Mouse (Mus musculus): Measurements from ENCODE around the gene Htra2. TPM values are rescaled to one million over a fixed set of nuclear protein-coding genes. Genes with fewer than 3 reads are reported as not detected.

The Htra2 gene
- polyA plus RNA-seq, 1 experiment: 49.3 TPM

DNA sequence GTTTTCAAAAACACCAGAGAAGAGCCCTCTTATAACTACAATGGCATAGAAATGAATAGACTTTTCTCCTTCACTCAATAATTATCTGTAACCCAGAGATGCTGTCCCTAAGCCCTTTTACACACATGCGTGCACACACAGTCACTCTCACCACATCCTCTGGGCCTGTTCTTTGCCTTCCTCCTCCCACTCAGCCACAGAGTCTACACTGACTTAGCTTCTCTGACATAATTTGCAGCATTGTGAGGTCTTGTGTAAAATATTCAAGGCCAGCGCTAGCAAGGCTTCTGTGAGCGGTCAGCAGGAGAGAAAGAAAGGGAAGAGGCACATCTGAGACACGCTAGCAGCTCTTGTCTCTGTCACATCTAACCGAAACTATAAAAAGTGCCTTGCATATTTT, 41.6 kb downstream of the Htra2 start:
- WGBS: 71% methylated on average over 5 of the region's 5 CpGs
- no peak overlapping the region for H3K4me3 ChIP-seq (replicated peaks; ENCODE audit: extremely low read depth, low read depth, low read length)
- DNase-seq: no peak
- H3K4me1 ChIP-seq (ENCODE audit: control insufficient read depth, insufficient read depth, low read length): peaks cover 17% of the 10 kb centered on the region
- TF ChIP-seq CTCF (IDR thresholded peaks at IDR 0.05; ENCODE audit: insufficient read depth, low read length) (no peak), POLR2A (IDR thresholded peaks at IDR 0.05; ENCODE audit: borderline replicate concordance, extremely low read depth, low read depth, low read length) (no peak)

DNA sequence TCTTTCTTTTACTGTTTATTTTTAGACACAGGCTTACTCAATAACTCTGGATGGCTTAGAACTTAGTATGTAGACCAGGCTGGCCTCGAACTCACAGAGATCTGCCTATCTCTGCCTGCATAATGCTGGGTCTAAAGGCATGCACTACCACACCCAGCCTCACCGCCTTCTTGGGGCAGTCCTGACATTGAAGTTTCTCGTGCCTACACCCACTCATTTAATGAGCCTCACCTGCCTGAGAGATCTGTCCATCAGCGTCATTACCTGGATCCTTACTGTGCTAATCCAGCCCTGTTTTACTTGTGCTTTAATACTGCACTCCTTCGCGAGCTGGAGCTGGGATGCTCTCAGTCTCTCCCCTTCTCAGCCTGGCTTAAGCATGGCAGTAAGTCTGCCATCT, 43.3 kb downstream of the Htra2 start:
- TF ChIP-seq POLR2A (IDR thresholded peaks at IDR 0.05; ENCODE audit: borderline replicate concordance, extremely low read depth, low read depth, low read length): no peak
- no peak for TF ChIP-seq CTCF (IDR thresholded peaks at IDR 0.05; ENCODE audit: insufficient read depth, low read length)

DNA sequence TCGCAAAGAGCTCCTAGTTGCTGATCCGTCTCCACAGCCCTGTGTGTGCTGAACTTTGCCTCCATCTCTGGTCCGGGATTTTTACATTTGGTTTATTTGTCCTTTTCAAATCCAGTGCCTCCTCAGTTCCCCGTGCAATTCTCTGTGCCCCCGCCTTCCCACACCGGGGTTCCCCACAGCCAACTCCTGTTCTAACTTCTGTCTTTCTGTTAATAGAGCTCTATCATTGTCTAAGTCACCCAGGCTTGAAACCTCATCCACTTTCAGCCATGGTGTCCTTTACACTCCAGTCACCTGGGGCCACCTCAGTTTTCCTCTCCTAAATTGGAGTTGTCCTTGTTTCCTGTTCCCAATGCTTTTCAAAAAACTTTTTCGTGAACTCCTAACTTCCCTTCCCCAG, 43.8 kb downstream of the Htra2 start:
- TF ChIP-seq CTCF (IDR thresholded peaks at IDR 0.05; ENCODE audit: insufficient read depth, low read length) (no peak), POLR2A (IDR thresholded peaks at IDR 0.05; ENCODE audit: borderline replicate concordance, extremely low read depth, low read depth, low read length) (no peak)
- no peak for DNase-seq
- Histone ChIP-seq H3K4me3 (replicated peaks; ENCODE audit: extremely low read depth, low read depth, low read length) (no peak overlapping the region), H3K4me1 (ENCODE audit: control insufficient read depth, insufficient read depth, low read length) (peaks cover 15% of the 10 kb centered on the region)
- 79% methylated on average over 7 of the region's 7 CpGs for WGBS

More for the DNA sequence above, 43.3 kb downstream of the Htra2 start:
- Histone ChIP-seq H3K4me1 (ENCODE audit: control insufficient read depth, insufficient read depth, low read length) (peaks cover 15% of the 10 kb centered on the region), H3K4me3 (replicated peaks; ENCODE audit: extremely low read depth, low read depth, low read length) (no peak overlapping the region)
- WGBS: 79% methylated on average over 6 of the region's 6 CpGs
- DNase-seq: no peak

DNA sequence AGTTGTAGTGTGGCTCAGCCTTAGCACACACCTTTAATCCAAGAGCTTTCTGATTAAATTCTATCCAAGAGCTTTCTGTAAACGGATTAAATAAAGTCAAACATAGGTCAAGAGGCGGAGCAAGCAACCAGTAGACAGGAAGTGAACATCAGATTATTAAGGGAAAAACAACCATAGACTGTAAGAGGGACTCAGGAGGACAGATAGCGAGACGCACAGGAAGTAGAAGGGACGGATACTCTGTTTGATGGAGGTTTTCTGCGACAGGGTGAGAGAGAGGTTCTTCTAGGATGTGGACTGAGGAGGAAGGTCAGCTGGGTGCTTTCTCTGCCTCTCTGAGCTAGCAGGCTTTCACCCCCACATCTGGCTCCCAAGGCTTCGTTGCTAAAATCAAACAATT, 45.1 kb downstream of the Htra2 start:
- DNase-seq: no peak
- 23% methylated on average over 7 of the region's 7 CpGs for WGBS
- H3K4me1 ChIP-seq (ENCODE audit: control insufficient read depth, insufficient read depth, low read length): peaks cover 17% of the 10 kb centered on the region
- TF ChIP-seq CTCF (IDR thresholded peaks at IDR 0.05; ENCODE audit: insufficient read depth, low read length) (no peak), POLR2A (IDR thresholded peaks at IDR 0.05; ENCODE audit: borderline replicate concordance, extremely low read depth, low read depth, low read length) (no peak)
- no peak overlapping the region for H3K4me3 ChIP-seq (replicated peaks; ENCODE audit: extremely low read depth, low read depth, low read length)

DNA sequence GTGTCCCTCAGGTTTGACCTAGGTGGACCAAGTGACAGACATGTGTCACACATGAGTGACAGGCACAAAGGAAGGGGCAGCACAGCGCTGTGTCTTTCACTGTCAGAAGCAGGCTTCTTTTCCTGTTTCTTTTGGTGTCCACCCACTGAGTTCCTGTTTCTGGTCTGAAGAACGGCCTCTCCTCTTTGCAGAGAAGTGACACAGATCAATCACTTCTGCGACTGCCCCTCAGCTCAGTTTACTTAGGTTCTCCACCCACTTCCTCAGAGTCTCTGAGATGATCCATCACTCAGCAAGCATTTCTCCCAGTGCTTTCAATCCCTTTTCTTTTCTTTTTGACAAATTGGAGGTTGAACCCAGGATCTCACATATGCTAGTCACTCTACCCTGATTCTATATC, 46.4 kb downstream of the Htra2 start:
- TF ChIP-seq POLR2A (IDR thresholded peaks at IDR 0.05; ENCODE audit: borderline replicate concordance, extremely low read depth, low read depth, low read length) (no peak), CTCF (IDR thresholded peaks at IDR 0.05; ENCODE audit: insufficient read depth, low read length) (no peak)
- H3K4me3 ChIP-seq (replicated peaks; ENCODE audit: extremely low read depth, low read depth, low read length): no peak overlapping the region
- H3K4me1 ChIP-seq (ENCODE audit: control insufficient read depth, insufficient read depth, low read length): peaks cover 17% of the 10 kb centered on the region
- no peak for DNase-seq
- 20% methylated on average over 3 of the region's 3 CpGs for WGBS

DNA sequence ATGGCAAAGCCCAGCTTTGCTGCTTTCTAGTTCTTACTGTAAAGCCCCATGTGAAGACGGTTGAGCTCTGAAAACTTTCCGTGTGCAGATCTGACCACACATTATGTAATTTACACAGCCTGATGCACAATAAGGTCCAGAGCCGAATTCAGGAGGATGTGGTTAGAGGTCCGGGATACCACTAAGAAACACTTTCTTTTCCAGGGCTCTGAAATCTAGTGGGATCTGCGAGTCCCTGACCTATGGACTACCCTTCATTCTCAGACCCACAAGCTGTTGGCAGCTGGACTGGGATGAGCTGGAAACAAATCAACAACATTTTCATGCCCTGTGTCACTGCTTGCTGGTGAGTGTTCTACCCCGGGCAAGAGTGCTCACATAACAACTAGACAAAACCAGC, 49.0 kb downstream of the Htra2 start:
- no peak for TF ChIP-seq POLR2A (IDR thresholded peaks at IDR 0.05; ENCODE audit: borderline replicate concordance, extremely low read depth, low read depth, low read length)
- no peak overlapping the region for H3K4me3 ChIP-seq (replicated peaks; ENCODE audit: extremely low read depth, low read depth, low read length)
- peaks cover 14% of the 10 kb centered on the region for H3K4me1 ChIP-seq (ENCODE audit: control insufficient read depth, insufficient read depth, low read length)
- WGBS: 76% methylated on average over 6 of the region's 6 CpGs
- no peak for DNase-seq

DNA sequence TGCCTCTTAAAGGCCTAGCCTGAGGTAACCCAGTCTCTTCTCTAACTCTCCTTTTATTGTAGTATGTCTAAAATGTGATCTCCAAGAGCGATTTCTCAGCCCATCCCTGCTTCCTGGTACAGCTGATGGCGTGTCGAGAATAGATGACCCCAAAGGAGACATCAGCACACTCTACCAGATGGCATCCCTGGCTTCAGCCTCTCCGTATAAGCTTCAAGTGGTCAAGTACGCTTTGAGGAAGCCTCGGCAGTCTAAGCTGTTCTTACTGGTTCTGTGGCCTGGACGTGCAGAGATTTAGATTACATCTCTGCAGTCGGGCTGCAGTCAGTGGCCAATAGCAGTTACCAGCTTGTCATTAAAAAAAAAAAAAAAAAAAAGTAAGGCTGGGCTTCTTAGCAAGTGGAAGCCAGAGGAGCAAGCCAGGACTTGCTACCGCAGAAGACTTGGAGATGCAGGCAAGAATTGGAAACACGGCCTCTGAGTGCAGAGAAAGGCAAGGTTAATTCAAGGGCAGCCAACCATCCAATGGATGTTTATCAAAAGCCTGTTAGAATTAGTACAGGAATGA, 49.5 kb downstream of the Htra2 start:
- TF ChIP-seq CTCF (IDR thresholded peaks at IDR 0.05; ENCODE audit: insufficient read depth, low read length): no peak
- TF ChIP-seq POLR2A (IDR thresholded peaks at IDR 0.05; ENCODE audit: borderline replicate concordance, extremely low read depth, low read depth, low read length): no peak
- WGBS: 76% methylated on average over 10 of the region's 10 CpGs
- no peak for DNase-seq
- no peak overlapping the region for H3K4me3 ChIP-seq (replicated peaks; ENCODE audit: extremely low read depth, low read depth, low read length)
- H3K4me1 ChIP-seq (ENCODE audit: control insufficient read depth, insufficient read depth, low read length): peaks cover 14% of the 10 kb centered on the region

DNA sequence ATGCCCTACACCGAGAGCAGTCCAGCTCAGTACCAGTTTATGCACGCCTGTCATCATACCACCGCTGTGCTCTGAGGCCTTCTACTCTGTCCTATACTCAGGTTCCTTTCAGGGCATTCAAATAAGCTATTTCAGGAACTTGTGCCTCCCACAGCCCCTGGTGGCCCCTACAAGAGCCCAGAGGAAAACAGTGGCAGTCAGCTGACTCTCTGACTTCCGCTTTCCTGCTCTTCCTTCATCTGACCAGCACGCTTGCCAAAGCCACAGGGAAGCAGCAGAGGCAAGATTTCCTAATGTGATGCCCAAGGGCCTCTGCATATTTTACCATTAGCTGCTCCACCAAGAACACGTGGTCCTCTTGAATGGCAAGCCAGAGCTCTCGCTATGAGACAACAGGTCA, 50.2 kb downstream of the Htra2 start:
- 29% methylated on average over 7 of the region's 7 CpGs for WGBS
- TF ChIP-seq POLR2A (IDR thresholded peaks at IDR 0.05; ENCODE audit: borderline replicate concordance, extremely low read depth, low read depth, low read length) (no peak), CTCF (IDR thresholded peaks at IDR 0.05; ENCODE audit: insufficient read depth, low read length) (no peak)
- DNase-seq: peak; percentile 32

DNA sequence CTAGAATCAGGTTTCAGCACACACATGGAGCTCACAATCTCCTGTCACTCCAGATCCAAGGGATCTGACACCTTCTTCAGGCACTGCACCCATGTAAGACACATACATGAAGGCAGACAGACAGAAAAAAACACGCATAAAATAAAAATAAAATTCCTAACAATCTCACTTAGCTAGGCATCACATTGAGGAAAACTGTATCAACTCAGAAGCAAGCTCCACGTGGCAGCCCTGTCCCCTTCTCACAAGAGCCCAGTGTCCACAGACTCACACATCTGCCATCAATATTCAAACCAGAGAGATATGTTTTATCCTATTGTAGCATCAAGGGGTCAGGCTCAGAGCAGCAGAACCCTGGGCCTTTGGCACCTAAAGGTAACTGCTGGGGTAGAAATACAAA, 50.8 kb downstream of the Htra2 start:
- Histone ChIP-seq H3K4me1 (ENCODE audit: control insufficient read depth, insufficient read depth, low read length) (peaks cover 14% of the 10 kb centered on the region), H3K4me3 (replicated peaks; ENCODE audit: extremely low read depth, low read depth, low read length) (no peak overlapping the region)
- no peak for TF ChIP-seq POLR2A (IDR thresholded peaks at IDR 0.05; ENCODE audit: borderline replicate concordance, extremely low read depth, low read depth, low read length)
- no peak for TF ChIP-seq CTCF (IDR thresholded peaks at IDR 0.05; ENCODE audit: insufficient read depth, low read length)
- WGBS: 74% methylated on average over 2 of the region's 2 CpGs
- DNase-seq: no peak

More for the DNA sequence above, 50.2 kb downstream of the Htra2 start:
- Histone ChIP-seq H3K4me1 (ENCODE audit: control insufficient read depth, insufficient read depth, low read length) (peaks cover 14% of the 10 kb centered on the region), H3K4me3 (replicated peaks; ENCODE audit: extremely low read depth, low read depth, low read length) (no peak overlapping the region)

DNA sequence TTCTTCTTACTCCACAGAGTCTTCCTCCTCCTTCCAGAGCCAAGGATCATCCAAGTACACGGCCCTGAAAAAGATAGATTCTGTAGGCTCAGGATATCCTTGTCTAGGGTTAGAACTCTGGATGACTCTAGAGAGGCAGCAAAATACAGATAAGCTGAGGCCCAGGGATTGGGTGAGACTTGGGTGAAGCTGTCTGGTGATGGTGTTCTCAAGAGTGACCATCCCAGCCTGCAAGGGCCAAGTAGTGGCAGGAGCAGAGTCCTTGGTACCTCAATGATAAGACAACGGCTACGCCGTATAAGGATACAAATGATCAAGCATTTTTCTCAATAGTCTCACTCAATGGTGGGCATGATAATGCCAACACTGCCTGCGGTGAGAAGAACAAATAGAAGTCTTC, 51.2 kb downstream of the Htra2 start:
- H3K4me3 ChIP-seq (replicated peaks; ENCODE audit: extremely low read depth, low read depth, low read length): no peak overlapping the region
- DNase-seq: no peak
- WGBS: 81% methylated on average over 5 of the region's 5 CpGs
- H3K4me1 ChIP-seq (ENCODE audit: control insufficient read depth, insufficient read depth, low read length): peaks cover 14% of the 10 kb centered on the region
- TF ChIP-seq POLR2A (IDR thresholded peaks at IDR 0.05; ENCODE audit: borderline replicate concordance, extremely low read depth, low read depth, low read length) (no peak), CTCF (IDR thresholded peaks at IDR 0.05; ENCODE audit: insufficient read depth, low read length) (no peak)
